Mouse (Mus musculus) CH12.LX (cell line): ENCODE measurements around the gene Ggct.

Source experiments
- CTCF ChIP-seq, 2 experiments: IDR thresholded peaks in 1 of 2; conservative IDR thresholded peaks in 1 of 2; 2 replicates each; pipeline ENCODE4 v1.5.1; 2011 to 2012; ENCODE audit warnings: low read depth in 2 of 2, low read length in 2 of 2, improper control_type of control experiment in 1 of 2, inconsistent platforms in 1 of 2, mild to moderate bottlenecking in 1 of 2, moderate library complexity in 1 of 2
- EP300 ChIP-seq: IDR thresholded peaks from 2 replicates; pipeline ENCODE4 v1.6.1; 2011; ENCODE audit warnings: low read length, improper control_type of control experiment
- ETS1 ChIP-seq: conservative IDR thresholded peaks from 2 replicates; pipeline ENCODE4 v1.6.1; 2012; ENCODE audit warnings: low read depth, mild to moderate bottlenecking, inconsistent platforms, low read length, improper control_type of control experiment, moderate library complexity
- JUN ChIP-seq: IDR thresholded peaks from 2 replicates; pipeline ENCODE4 v1.6.1; 2011; ENCODE audit warnings: low read depth, mild to moderate bottlenecking, low read length, improper control_type of control experiment, moderate library complexity; ENCODE audit not compliant: insufficient read depth
- MAFK ChIP-seq: IDR thresholded peaks from 2 replicates; pipeline ENCODE4 v1.6.1; 2011; ENCODE audit warnings: low read length, improper control_type of control experiment; ENCODE audit not compliant: insufficient replicate concordance
- MAZ ChIP-seq: IDR thresholded peaks from 2 replicates; pipeline ENCODE4 v1.6.1; 2012; ENCODE audit warnings: low read depth, mild to moderate bottlenecking, inconsistent platforms, low read length, improper control_type of control experiment, moderate library complexity
- POLR2AphosphoS2 ChIP-seq: IDR thresholded peaks from 2 replicates; pipeline ENCODE4 v1.6.1; 2011; ENCODE audit warnings: low read depth, low read length, improper control_type of control experiment
- UBTF ChIP-seq: IDR thresholded peaks from 2 replicates; pipeline ENCODE4 v1.6.1; 2012; ENCODE audit warnings: low read depth, mild to moderate bottlenecking, inconsistent platforms, low read length, improper control_type of control experiment, moderate library complexity

DNA sequence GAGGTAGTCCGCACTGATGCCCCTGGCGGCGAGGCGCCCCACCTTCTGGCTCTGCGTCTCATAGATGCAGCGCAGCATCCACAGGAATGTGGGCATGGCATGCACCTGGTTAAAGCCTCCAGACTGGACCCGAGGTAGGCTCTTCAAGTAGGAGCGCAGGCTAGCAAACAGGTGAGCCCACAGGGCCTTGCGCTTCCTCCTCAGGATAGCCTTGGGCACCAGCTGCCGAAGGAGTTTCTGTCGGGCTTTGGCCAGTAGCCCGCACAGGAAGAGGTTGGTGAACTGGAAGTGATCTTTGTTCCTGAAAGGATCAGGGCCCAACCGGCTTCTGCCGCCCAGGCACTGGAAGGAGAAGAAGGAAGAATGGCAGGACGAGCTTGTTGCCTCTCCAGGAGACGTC lies 49.5 kb downstream of the Ggct start:
- TF ChIP-seq UBTF (no peak), CTCF (conservative IDR thresholded peaks at IDR 0.05 in 1 of 2, IDR thresholded peaks at IDR 0.05 in 1 of 2; ENCODE audit: low read depth in 2 of 2, low read length in 2 of 2) (no peak), JUN (no peak), MAFK (no peak), POLR2AphosphoS2 (no peak), EP300 (no peak), MAZ (no peak), ETS1 (no peak)
